Mouse (Mus musculus): ENCODE measurements around the gene Ppp2r5a.

Ppp2r5a gene

DNA sequence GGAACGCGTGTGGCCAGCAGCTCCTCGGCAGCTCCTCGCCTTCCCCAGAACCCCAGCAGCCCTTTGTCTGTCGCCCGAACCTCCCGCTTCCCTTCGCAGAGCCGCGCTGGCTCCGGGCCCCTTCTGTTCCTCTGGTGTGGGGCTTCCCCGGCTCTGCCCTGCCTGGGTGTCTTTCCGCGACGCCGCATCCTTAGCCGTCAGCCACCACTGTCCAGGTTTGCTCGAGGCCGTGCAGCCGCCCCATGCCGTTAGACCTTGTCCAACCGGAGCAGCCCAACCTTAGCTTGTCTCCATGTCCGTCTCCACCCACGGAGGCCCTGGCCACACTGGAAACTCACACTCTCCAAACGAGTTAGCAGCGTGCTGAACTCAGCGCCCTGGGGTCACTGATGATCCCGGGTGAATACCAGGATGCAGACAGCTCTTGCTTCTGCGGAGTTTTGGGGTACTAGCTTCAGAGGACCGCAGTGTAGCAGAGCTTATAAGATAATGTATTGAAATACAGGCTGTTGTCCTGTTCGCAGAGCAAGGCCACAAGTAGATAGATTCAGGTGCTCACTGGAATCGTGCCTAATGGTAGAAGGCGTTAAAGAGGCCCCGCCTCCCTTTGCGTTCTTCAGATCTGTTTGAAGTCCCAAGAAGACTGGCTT lies 76.7 kb downstream of the Ppp2r5a start:
- no peak for DNase-seq (ENCODE audit: low spot score in 2 of 2)

DNA sequence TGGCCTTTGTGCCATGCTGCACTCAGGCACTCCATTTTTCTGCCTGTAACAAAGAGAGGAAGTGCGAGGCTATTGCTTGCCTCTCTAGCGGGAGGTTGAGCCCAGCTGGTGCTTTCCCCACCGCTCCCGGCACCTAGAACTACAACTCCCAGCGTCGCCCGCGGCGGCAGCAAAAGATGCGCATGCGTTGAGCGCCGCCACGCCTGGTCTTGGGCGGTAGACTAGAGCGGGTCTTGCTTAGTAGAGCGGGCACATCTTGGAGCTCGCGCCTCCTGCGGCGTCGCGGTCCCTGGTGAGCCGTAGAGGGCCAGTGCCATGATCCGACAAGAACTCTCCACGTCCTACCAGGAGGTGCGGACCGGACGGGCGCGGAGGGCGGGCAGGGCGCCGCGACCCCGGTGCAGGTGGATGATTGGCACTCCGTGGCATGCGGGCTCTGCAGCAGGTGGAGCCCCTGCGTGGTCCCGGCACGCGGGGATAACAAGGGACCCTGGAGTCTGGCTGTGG lies 77.3 kb downstream of the Ppp2r5a start, which contains the start of gene Tmem206:
Gene Tmem206, plus strand, starts transcription at position 187 of the 507 bp plus-strand sequence.
- peak; percentile 92 to 94 for DNase-seq (ENCODE audit: low spot score in 2 of 2)

DNA sequence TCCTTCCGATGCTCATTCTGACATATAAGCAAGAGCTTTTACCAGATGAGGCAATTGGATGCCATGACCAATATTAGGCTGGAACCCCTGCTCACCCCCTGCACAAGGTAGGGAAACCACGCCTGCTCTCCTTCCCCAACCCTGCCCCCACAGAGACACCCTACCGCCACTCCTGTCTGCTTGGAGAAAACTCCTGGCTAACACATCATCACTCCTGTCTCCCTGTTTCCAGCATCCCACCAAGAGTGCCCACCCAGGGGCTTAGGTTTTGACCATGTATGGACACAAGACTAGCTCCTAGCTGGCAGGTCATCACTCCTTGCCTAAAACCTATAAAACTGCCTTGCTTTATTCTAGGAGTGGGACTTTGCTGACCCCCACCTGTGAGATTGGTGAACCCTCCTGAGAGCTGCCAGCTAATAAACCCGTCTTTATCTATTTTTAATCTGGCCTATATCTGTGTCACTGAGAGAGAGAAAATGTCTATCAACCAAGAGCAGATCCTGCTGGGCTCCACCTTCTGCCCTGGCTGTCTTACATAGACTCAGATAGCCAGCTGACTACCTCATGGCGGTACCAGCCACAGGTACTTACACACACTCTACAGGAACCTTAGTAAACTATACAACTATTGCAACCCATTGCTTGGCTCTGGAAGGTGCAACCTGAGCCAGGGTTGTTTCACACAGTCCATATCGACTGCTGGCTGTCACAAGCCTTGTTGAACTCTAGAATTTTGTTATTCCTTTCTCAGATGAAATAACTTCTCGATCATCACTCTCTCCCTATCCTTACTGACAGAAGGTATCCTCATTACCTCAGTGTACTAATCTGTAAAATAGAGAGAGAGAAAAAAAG lies 78.1 kb downstream of the Ppp2r5a start:
- DNase-seq (ENCODE audit: low spot score in 2 of 2), result no peak

DNA sequence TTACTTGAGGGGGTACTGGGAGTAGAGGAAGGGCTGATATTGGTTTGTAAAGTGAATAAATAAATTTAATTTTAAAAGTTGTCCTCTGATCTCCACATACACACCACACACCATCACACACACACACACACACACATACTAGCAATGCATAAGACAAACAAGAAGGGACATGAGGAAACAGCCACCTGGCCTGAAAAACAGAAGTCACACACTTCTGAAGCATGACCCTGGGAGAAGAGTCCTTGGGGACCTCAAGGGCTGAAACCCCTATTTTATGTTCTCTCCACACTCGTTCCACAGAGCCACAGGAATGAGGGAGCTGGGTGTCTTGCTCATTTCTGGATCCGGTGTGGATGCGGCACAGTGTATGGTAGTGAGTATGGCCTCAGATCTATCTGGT lies 79.7 kb downstream of the Ppp2r5a start:
- DNase-seq (ENCODE audit: low spot score in 2 of 2), result no peak

DNA sequence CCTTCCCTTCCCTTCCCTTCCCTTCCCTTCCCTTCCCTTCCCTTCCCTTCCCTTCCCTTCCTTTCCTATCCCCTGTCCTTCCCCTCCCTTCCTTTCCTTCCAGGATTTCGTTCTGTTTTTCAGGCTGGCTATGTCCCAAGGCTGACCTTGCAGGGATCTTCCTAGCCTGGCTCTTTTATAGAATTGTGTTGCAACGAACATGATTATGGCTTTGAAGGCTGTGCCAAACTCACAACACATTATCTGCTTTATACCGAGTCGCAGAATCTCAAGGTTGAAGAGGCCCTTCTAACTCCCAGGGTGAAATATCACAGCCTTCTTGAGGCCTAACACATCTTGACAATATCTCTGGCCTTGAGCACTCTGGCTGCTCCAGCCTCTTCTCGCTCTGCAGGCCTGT lies 84.4 kb downstream of the Ppp2r5a start:
- no peak for DNase-seq (ENCODE audit: low spot score in 2 of 2)

DNA sequence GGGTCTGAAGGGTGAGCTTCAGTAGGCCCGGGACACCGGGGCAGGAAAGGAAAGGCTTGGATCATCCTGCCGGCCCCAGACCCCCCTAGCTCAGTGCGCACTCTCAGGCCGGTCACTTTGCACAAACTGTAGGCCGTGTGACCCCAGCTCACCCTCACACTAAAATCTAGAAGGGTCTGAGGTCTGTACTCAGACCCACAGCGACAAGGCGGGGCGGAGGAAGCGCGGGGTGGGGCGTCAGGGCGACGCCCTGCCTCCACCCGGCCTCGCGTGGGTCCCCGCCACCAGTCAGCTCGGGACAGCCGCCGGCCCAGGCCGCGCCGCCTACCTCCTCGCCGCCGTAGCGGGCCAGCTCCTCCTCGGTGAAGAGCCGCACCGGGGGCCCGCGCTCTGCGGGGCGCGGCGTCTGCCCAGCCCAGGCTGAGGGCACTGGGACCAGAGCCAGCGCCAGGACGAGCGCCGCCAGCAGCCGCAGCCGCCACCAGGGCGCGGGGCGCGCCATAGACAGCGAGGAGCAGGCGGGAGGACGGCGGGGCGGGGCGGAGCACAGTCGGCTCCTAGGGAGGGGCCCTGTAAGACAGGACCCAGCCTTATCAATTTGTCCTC lies 85.4 kb downstream of the Ppp2r5a start, which contains the start of gene Nenf:
Gene Nenf, minus strand, starts transcription at position 604 of the 606 bp plus-strand sequence.
- DNase-seq (ENCODE audit: low spot score in 2 of 2), result peak; percentile 71 to 74

DNA sequence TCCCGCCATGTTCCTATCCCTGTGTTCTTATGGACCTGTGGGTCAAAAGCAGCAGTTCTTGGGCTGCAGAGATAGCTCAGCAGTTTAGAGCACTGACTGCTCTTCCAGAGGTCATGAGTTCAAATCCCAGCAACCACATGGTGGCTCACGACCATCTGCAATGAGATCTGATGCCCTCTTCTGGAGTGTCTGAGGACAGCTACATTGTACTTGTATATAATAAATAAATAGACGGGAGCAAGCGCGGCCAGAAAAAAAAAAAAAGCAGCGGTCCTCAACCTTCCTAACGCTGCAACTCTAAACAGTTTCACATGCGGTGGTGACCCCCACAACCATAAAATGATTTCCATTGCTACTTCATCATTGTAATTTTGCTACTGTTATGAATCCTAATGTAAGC lies 86.3 kb downstream of the Ppp2r5a start:
- no peak for DNase-seq (ENCODE audit: low spot score in 2 of 2)

DNA sequence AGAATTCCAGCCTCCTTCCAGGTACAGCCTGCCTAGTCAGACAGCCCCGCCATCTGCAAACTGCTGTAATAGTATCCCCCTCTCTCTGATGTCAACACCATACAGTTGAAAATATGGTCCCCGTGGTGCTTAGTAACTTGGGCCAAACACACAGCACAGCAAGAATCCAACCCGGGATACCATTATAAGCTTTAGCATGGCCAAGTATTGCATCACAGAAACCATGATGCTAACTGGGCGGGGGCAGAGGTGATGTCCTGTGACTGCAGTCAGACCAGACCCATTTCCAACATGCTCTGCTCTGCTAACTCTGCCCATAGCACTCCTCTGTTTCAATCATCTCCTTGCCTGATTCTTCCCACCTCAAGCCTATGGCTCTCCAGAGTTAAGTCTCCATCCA lies 89.1 kb downstream of the Ppp2r5a start:
- DNase-seq (ENCODE audit: low spot score in 2 of 2), result no peak

DNA sequence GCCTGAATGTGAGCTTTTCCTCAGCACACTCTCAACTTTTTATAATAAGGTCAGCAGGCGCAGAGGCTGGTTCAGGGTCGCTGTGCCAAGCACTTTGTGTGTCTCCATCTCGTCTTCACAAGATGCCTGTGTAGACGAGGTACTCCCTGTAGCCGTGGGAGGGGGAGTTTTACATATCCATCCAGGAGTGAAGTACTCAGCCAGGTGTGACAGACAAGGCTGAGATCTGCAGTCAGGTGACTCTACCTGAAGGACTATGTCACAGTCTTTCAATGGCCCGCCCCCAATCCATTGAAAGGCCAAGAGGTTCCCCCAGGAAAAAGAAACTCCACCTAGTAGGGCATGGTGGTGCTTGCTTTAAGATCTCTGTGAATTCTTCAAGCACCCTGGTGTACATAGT lies 89.9 kb downstream of the Ppp2r5a start:
- no peak for DNase-seq (ENCODE audit: low spot score in 2 of 2)

DNA sequence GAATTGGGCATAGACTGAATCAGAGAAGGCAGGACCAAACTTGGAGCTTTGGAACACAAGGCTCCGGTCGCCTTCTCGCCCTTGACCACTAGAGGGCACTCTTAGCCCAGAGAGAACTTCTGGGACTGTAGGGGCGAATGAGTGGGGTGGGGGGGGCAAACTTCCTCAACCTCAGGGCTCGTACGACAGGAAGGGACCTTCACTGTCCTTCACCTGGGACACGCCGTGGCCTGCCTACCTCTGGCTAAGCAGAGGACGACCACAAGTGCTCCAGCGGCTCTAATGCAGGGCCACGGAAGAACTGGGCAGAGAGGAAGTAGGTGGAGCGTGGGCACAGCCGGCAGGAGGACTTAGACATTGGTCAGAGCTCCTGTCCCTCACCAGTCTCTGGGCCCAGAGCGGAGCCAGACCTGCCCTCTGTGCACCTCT lies 90.5 kb downstream of the Ppp2r5a start:
- DNase-seq (ENCODE audit: low spot score in 2 of 2), result peak; percentile 85 to 87

DNA sequence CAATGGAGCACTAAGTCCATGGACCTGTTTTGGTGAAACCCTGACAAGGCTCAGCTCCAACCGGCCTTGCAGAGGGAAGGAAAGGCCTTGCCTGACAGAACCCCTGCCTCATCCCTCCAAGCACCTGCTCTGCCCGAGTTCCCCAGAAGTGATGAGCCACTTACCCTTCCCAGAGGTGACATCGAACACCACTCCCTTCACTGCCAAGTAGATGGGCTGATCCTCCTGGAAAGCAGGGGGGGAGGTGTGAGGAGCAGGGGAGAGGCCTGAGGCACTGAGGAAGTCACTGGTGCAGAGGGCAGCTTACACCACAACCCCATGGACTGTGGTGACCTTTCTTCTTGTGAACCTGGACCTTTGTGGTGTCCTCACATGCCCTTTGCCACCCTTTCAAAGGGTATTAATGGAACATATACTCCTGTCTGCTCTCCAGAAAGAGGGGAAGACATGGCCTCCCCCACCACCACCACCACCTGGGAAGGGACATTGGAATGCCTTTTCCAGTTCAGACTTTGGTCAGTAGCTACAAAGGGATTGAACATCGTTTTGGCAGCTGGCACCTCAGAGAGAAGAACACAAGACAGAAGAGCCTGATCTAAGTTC lies 91.7 kb downstream of the Ppp2r5a start:
- DNase-seq (ENCODE audit: low spot score in 2 of 2), result no peak

DNA sequence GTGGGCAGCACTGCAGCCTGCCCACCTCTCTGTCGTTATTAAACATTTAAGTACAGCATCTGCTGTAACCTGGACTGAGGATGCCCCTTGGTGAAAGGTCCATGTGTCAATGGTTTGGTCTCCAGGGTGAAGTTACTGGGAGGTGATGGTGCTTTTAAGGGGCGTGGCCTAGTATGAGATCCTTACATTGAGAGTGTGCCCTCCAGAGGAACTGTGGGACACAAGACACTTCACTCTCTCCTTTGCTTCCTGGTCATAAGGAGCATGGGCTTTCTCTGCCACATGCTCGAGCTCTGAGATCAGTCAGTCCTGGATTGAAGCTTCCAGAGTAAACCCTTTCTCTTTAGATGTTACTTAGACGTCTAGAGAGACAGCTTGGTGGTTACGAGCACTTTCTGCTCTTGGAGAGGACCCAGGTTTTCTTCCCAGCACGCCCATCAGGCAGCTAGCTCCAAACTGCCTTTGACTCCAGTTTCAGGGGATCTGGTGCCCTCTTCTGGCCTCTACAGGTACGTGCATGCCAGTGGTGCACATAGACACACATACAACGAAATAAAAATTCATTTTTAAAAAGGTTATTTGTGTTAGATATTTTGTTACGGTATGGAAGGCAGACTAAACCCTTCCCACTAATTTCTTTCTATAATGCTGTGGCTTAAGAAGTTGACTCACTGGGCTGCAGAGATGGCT lies 95.2 kb downstream of the Ppp2r5a start:
- DNase-seq (ENCODE audit: low spot score in 2 of 2), result no peak

DNA sequence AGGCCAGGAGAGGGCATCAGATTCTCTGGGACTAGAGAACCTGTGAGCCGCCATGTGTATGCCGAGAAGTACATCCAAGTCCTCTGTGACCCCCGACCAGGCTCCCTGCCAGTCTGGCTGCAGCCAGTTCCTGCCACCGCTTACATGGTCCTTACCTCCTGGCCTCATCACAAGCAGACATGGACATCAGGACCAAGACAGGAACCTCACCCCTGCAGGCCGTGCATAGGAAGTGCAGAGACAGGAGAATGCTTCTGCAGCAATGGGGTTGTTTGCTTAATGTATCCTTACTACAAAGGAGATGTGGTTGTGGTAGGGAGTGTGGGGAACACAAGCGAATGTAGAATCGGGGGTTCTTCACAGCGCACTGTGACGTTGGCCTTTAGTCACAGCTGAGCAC lies 96.8 kb downstream of the Ppp2r5a start:
- no peak for DNase-seq (ENCODE audit: low spot score in 2 of 2)

DNA sequence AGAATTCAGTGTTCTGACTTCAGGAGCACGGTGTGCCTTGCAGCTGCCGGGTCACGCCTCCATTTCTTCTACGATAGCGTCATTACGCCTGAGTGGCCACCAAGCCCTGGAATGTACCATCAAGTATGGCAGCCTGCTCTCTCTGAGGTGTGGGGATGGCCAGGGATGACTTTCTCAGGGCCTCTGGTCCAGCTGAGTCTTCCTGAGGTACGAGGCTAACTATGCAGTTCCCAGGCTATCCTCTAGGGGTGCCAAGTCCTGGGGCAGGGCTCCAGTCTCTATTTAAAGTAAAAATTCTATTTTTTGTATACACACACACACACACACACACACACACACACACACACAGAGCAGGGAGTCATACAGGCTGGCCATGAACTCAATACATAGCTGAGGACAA lies 97.5 kb downstream of the Ppp2r5a start:
- DNase-seq (ENCODE audit: low spot score in 2 of 2), result no peak

DNA sequence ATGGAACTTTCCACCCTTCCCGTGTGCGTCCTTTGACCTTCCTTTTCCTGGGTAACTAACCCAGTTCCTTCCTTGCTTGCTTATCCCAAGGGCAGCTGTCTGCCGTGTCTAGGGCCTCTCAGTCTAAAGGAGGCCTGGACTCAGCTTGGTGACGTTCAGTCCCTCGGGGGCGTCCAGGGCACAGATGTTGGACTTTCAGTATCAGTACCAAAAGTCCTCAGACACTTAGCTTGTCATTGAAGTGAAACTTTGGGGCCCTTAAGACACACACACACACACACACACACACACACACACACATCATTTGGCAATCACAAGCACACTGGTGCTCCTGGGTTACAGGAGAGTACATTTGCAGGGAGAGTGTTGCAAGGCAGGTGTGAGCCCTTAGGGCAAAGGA lies 98.9 kb downstream of the Ppp2r5a start:
- no peak for DNase-seq (ENCODE audit: low spot score in 2 of 2)

DNA sequence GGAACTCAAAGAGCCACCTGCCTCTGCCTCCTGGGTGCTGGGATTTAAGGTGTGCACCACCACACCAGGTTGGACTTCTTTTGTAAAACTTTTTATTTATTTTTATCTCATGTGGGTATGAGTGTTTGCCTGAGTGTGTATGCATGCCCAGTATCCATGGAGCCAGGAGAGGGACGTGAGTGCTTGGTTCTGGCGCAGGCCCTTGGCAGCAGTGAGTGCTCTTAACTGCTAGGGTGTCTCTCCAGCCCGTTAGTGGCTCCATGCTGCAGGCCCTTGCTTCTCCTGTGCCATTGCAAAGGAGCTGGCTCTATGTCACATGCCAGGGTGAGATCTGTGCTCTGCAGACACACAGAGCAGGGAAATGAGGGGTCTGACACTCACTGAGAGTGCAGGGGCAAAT lies 99.3 kb downstream of the Ppp2r5a start:
- DNase-seq (ENCODE audit: low spot score in 2 of 2), result no peak
